ENCODE assay signal across 8 mouse cellular contexts in the genomic region with DNA sequence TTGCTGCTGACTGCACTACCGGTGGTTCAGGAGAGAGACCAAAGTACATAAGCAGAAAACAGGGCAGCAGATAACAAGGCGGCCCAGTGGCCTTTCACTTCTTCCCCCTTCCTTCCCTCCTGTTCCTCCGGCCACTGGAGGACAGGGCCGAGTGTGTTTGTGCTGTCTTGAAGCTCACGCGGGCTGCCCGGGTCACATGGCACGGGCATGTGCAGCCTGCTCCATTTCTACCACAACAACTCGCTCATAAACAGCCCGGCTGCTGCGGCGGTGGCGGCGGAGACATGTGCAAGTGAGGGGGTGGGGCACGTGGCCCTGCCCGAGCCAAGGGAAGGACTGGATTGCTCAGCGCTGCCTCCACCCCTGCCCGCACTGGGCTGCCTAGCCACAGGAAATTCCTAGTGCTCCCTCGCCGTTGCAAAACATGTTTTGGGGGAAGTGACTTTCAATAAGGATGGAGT. TPM values are rescaled to one million over a fixed set of nuclear protein-coding genes. Genes with fewer than 3 reads are reported as not detected.
DNase-seq lines count a peak whose midpoint lies in the region.

No protein-coding gene starts in this region.

- H3K27ac ChIP-seq in macrophage: peak overlapping the region; percentile 86

- no peaks in the 10 kb centered on the region for H3K79me2 ChIP-seq in macrophage (ENCODE audit: inconsistent target)

- WGBS in macrophage (ENCODE audit: missing documents): 0% methylated on average over 20 of the region's 20 CpGs

- peak; percentile 84 for DNase-seq in ZHBTc4 (ENCODE audit: low read depth, low spot score)
- DNase-seq in embryo, embryonic 10 days (ENCODE audit: low spot score): peak; percentile 89
- peak; percentile 95 for DNase-seq in gastrocnemius, postnatal 10 days
- peak; percentile 85 for DNase-seq in induced T-regulatory cell, adult 2 months (ENCODE audit: low read depth)
- DNase-seq in left cerebral cortex, adult 8-10 months (ENCODE audit: low spot score in 2 of 2): peak; percentile 92 to 99
- peak; percentile 99 for DNase-seq in right cerebral cortex, postnatal 25 days
- peak; percentile 92 to 99 for DNase-seq in urinary bladder, postnatal 36 days (ENCODE audit: low spot score in 2 of 2)

- H3K4me3 ChIP-seq in macrophage (ENCODE audit: inconsistent target): no peak overlapping the region

- H3K36me3 ChIP-seq in macrophage (ENCODE audit: inconsistent target): no peaks in the 10 kb centered on the region

RNA-seq across cellular contexts. Expression of a gene that starts 8.1 kb away (rescaled TPM):
- 10 to 100 TPM; 42.4 to 58.7 TPM for total RNA-seq in gastrocnemius, postnatal 10 days (2021)
- 100 to 1,000 TPM; 137 to 177 (median 145) TPM for total RNA-seq in left cerebral cortex, adult 8-10 months (2022)
- 10 to 100 TPM in 3 of 26 experiments, 1 to 10 TPM in 19, under 1 TPM in 2, not detected in 2; 0.22 to 19.5 (median 1.8) TPM for total RNA-seq in macrophage (2018; cell fraction: chromatin; rRNA removed)
- 10 to 100 TPM in 3 of 26 experiments, 1 to 10 TPM in 22, under 1 TPM in 1; 0.80 to 16.2 (median 2.0) TPM for total RNA-seq in macrophage (2018; cell fraction: cytosol; rRNA removed)
- 10 to 100 TPM in 6 of 26 experiments, 1 to 10 TPM in 14, under 1 TPM in 6; 0.30 to 28.5 (median 1.6) TPM for total RNA-seq in macrophage (2018; cell fraction: nucleus; rRNA removed)
- 3.0 to 7.6 TPM (median 4.9 TPM) in 3 replicates for polyA plus RNA-seq in macrophage (2018)

RNA-seq across cellular contexts. Expression of a gene that starts 12.1 kb away (rescaled TPM):
- total RNA-seq in gastrocnemius, postnatal 10 days (2021): 10 to 100 TPM; 62.6 to 74.1 TPM
- total RNA-seq in left cerebral cortex, adult 8-10 months (2022): 100 to 1,000 TPM; 167 to 198 (median 186) TPM
- 100 to 1,000 TPM in 4 of 26 experiments, 10 to 100 TPM in 22; 26.6 to 124 (median 61.3) TPM for total RNA-seq in macrophage (2018; cell fraction: chromatin; rRNA removed)
- total RNA-seq in macrophage (2018; cell fraction: cytosol; rRNA removed): 10 to 100 TPM; 35.5 to 64.0 (median 51.6) TPM
- 100 to 1,000 TPM in 7 of 26 experiments, 10 to 100 TPM in 19; 40.3 to 121 (median 76.1) TPM for total RNA-seq in macrophage (2018; cell fraction: nucleus; rRNA removed)
- polyA plus RNA-seq in macrophage (2018): 40.0 to 80.9 TPM (median 44.0 TPM) in 3 replicates

RNA-seq across cellular contexts. Expression of a gene that starts 21.4 kb away (rescaled TPM):
- 10 to 100 TPM; 19.1 to 26.2 TPM for total RNA-seq in gastrocnemius, postnatal 10 days (2021)
- 10 to 100 TPM; 53.6 to 57.8 (median 54.1) TPM for total RNA-seq in left cerebral cortex, adult 8-10 months (2022)
- 100 to 1,000 TPM in 5 of 26 experiments, 10 to 100 TPM in 21; 26.5 to 137 (median 57.5) TPM for total RNA-seq in macrophage (2018; cell fraction: chromatin; rRNA removed)
- total RNA-seq in macrophage (2018; cell fraction: cytosol; rRNA removed): 10 to 100 TPM; 21.0 to 40.3 (median 26.0) TPM
- 10 to 100 TPM; 28.9 to 86.2 (median 50.2) TPM for total RNA-seq in macrophage (2018; cell fraction: nucleus; rRNA removed)
- polyA plus RNA-seq in macrophage (2018): 21.2 to 29.9 TPM (median 22.1 TPM) in 3 replicates

RNA-seq across cellular contexts. Expression of a gene that starts 42.8 kb away (rescaled TPM):
- 100 to 1,000 TPM; 149 to 169 TPM for total RNA-seq in gastrocnemius, postnatal 10 days (2021)
- 100 to 1,000 TPM; 713 to 794 (median 760) TPM for total RNA-seq in left cerebral cortex, adult 8-10 months (2022)
- 10 to 100 TPM in 20 of 26 experiments, 1 to 10 TPM in 6; 3.6 to 48.8 (median 15.3) TPM for total RNA-seq in macrophage (2018; cell fraction: chromatin; rRNA removed)
- total RNA-seq in macrophage (2018; cell fraction: cytosol; rRNA removed): 10 to 100 TPM in 17 of 26 experiments, 1 to 10 TPM in 9; 6.7 to 18.6 (median 11.3) TPM
- 10 to 100 TPM in 12 of 26 experiments, 1 to 10 TPM in 14; 4.3 to 29.5 (median 9.6) TPM for total RNA-seq in macrophage (2018; cell fraction: nucleus; rRNA removed)
- 8.2 to 12.1 TPM (median 9.8 TPM) in 3 replicates for polyA plus RNA-seq in macrophage (2018)

RNA-seq across cellular contexts. Expression of a gene that starts 53.3 kb away (rescaled TPM):
- 1 to 10 TPM; 1.9 to 2.6 TPM for total RNA-seq in gastrocnemius, postnatal 10 days (2021)
- 100 to 1,000 TPM; 130 to 140 (median 139) TPM for total RNA-seq in left cerebral cortex, adult 8-10 months (2022)
- 1 to 10 TPM in 7 of 26 experiments, under 1 TPM in 14, not detected in 5; 0.20 to 4.3 (median 0.79) TPM for total RNA-seq in macrophage (2018; cell fraction: chromatin; rRNA removed)
- under 1 TPM; 0.03 to 0.42 (median 0.21) TPM for total RNA-seq in macrophage (2018; cell fraction: cytosol; rRNA removed)
- total RNA-seq in macrophage (2018; cell fraction: nucleus; rRNA removed): 1 to 10 TPM in 2 of 26 experiments, under 1 TPM in 18, not detected in 6; 0.23 to 1.8 (median 0.70) TPM
- polyA plus RNA-seq in macrophage (2018): 0.23 to 0.34 TPM (median 0.31 TPM) in 3 replicates
